Mouse (Mus musculus): ENCODE results near the gene Ccdc106. TPM values are rescaled to one million over a fixed set of nuclear protein-coding genes. Genes with fewer than 3 reads are reported as not detected.

The Ccdc106 gene
- not detected in 2 replicates for polyA plus RNA-seq (2012; ENCODE audit: insufficient read depth, insufficient read length, low replicate concordance, missing spikeins)

DNA sequence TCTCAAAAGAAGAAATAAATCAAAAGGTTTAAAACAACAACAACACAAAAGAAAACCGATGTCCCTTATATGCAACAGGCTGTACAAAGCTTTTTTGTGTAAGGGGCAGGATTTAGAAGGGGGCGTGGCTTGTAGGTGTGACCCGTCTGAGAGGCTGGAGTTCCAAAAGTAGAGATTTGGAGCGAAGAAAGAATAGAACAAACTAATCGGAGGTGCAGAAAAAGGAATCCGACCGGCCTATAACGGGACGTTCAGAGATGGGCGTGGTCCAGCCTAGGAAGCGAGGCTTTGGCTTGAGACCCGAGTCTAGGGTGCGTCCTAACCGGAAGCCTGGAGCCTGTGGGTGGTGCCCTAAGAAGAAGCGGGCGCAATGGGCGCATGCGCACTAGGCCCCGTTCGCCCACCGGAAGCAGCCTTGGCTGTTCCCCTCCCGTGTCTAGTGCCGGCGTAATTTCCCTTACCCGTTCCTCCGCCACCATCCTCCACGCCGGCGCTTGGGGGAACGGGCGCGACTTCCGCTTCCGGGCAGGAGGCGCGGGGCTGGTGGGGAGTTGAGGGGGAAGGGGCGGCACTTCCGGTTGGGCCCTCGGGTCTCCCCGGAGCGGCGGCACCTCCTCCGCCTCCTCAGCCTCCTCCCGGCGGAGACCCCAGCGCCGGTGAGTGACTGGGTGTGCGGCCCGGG is at the start of gene Ccdc106, which contains the start of gene Zfp865:
Ccdc106 (plus strand) TSS at position 554 of the 682 bp plus-strand sequence.
Zfp865 (plus strand) TSS at position 377 of the 682 bp plus-strand sequence.
- Histone ChIP-seq H3K4me3 (ENCODE audit: insufficient read depth, low read depth, low read length) (peak within 1 kb of the TSS; percentile 82), H3K4me1 (ENCODE audit: control insufficient read depth, insufficient read depth, low read length) (no peaks in the 10 kb centered on the region; the same call in 1 of the 2 replicates), H3K27ac (ENCODE audit: insufficient read depth, low read depth, low read length) (peak within 1 kb of the TSS; percentile 48; the same call in 1 of the 2 replicates)
- TF ChIP-seq POLR2A (IDR thresholded peaks at IDR 0.05; ENCODE audit: insufficient read depth, low read depth, low read length), result peak; percentile 43; the same call in 1 of the 2 replicates
- no peak for TF ChIP-seq CTCF (IDR thresholded peaks at IDR 0.05; ENCODE audit: insufficient read depth, low read depth, low read length)
- WGBS, result under 1% methylated on average over 47 of the region's 49 CpGs

DNA sequence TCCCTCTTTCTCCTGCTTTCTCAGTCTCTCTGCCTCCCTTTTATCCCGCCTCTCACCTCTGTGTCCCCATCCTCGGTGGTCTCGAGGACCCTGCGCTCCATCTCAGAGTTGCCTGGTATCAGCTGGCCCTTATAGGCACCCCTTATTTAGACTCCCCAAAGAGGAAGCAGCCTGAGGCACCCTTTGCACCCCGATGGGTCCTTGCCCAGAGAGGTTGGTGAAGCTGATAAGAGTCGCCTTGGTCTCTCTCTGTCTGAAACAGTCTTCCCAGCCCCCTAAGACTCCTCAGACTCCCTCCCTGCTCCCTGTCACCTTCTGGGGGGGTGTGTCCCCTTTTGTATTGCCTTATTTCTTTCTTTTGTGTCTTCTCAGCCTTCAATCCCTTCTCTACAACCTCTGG is 49.3 kb upstream of the Ccdc106 start, which contains the start of gene Sbk3:
Sbk3 (minus strand) TSS at position 101 of the 400 bp plus-strand sequence.
- no peak for TF ChIP-seq POLR2A (IDR thresholded peaks at IDR 0.05; ENCODE audit: insufficient read depth, low read depth, low read length)
- no peak for TF ChIP-seq CTCF (IDR thresholded peaks at IDR 0.05; ENCODE audit: insufficient read depth, low read depth, low read length)
- Histone ChIP-seq H3K27ac (ENCODE audit: insufficient read depth, low read depth, low read length) (no peak within 1 kb of the TSS), H3K4me1 (ENCODE audit: control insufficient read depth, insufficient read depth, low read length) (peaks cover 8% of the 10 kb centered on the region), H3K4me3 (ENCODE audit: insufficient read depth, low read depth, low read length) (no peak within 1 kb of the TSS)
- 37% methylated on average over 6 of the region's 6 CpGs for WGBS

DNA sequence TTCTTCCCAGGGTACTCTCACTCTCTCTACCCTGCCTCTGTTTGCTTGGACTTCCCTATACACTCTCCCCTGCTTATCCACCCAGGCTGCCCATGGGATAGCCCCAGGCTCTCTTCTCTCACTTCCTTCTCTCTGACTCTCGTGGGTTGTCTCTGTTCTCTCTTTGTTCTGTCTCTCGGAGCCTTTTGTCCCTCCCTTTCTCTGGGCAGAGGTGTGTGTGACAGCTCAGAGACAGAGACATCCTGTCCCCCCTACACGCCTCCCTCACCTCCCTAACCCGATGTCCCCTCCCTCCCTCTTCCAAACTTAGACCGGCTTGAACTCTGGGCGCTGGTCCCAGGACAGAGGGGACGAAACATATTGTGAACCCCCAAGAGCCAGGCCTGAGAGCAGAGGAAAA is 48.6 kb upstream of the Ccdc106 start:
- TF ChIP-seq CTCF (IDR thresholded peaks at IDR 0.05; ENCODE audit: insufficient read depth, low read depth, low read length) (no peak), POLR2A (IDR thresholded peaks at IDR 0.05; ENCODE audit: insufficient read depth, low read depth, low read length) (no peak)
- 41% methylated on average over 7 of the region's 7 CpGs for WGBS
- H3K4me1 ChIP-seq (ENCODE audit: control insufficient read depth, insufficient read depth, low read length), result peaks cover 8% of the 10 kb centered on the region
- no peak overlapping the region for H3K4me3 ChIP-seq (ENCODE audit: insufficient read depth, low read depth, low read length)
- no peak overlapping the region for H3K27ac ChIP-seq (ENCODE audit: insufficient read depth, low read depth, low read length)

DNA sequence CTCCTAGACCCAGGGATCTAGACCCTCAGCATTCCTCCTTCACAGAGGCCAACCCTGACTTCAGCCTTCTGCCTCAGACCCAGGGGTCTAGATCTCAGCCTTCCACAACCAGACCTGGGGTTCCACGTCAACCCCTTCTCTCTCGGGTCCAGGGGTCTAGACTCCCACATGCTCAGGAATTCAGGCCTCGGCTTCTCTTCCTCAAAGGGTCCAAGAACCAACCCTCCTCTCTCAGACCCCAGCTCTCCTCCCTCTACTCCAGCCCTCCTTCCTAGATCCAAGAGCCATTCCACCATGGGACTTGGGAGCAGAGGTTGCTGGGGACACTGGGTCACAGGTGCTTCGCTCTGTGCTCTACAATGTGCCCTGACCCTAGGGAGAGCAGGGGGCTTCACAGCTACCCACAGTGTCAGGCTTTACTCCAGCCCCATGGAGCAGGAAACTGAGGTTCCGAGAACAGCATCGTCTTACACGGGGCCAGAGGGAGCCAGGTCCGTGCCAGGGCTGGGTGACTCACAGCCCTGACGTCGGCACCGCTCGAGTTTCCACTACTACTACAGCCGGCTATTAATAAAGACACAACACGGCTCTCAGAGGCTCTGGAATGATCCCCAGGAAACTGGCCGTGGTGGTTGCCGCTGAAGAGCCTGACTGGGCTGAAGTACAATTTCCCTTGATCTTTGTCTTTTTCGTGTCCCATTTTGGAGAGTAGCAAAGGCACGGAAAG is 47.9 kb upstream of the Ccdc106 start:
- H3K27ac ChIP-seq (ENCODE audit: insufficient read depth, low read depth, low read length), result no peak overlapping the region

DNA sequence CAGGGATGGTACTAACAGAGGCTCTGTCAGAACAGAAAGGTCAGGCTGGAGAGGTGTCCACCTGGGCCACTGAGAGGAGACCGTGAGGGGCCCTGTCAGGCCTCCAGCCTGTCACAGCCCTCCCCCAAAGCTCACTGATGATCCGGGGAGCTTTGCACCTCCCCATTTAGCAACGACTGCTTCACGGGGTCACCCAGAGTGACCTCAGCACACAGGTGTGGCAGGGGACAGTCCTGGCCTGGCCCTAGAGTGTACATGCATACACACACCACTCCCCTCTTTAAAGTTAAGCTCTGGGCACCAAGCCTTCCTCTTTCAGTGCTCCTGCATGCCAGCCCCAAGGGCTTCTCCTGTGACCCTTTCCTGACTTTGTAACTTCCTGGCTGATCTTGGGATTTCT is 44.9 kb upstream of the Ccdc106 start:
- H3K4me1 ChIP-seq (ENCODE audit: control insufficient read depth, insufficient read depth, low read length), result peaks cover 8% of the 10 kb centered on the region
- 64% methylated on average over 4 of the region's 4 CpGs for WGBS
- no peak for TF ChIP-seq POLR2A (IDR thresholded peaks at IDR 0.05; ENCODE audit: insufficient read depth, low read depth, low read length)
- TF ChIP-seq CTCF (IDR thresholded peaks at IDR 0.05; ENCODE audit: insufficient read depth, low read depth, low read length), result no peak
- no peak overlapping the region for H3K27ac ChIP-seq (ENCODE audit: insufficient read depth, low read depth, low read length)
- H3K4me3 ChIP-seq (ENCODE audit: insufficient read depth, low read depth, low read length), result no peak overlapping the region

More for the DNA sequence above, 47.9 kb upstream of the Ccdc106 start:
- TF ChIP-seq CTCF (IDR thresholded peaks at IDR 0.05; ENCODE audit: insufficient read depth, low read depth, low read length) (no peak), POLR2A (IDR thresholded peaks at IDR 0.05; ENCODE audit: insufficient read depth, low read depth, low read length) (no peak)
- Histone ChIP-seq H3K4me3 (ENCODE audit: insufficient read depth, low read depth, low read length) (no peak overlapping the region), H3K4me1 (ENCODE audit: control insufficient read depth, insufficient read depth, low read length) (peaks cover 8% of the 10 kb centered on the region)
- WGBS, result 52% methylated on average over 18 of the region's 18 CpGs

DNA sequence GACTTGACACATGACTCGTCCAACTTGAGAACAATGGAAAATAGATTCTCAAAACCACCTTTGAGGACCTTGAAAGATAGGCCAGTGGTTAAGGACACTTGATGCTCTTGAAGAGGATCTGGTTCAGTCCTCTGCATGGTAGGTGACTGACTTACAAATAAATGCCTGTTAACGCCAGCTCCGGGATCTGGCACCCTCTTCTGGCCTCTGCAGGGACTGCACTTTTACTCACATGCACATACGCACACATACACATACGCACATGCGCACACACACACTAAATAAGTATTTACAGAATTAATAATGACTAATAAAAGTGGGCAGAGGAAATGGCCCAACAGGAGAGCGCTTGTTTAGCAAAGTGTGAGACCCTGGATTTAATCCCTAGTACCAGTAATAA is 43.5 kb upstream of the Ccdc106 start:
- Histone ChIP-seq H3K27ac (ENCODE audit: insufficient read depth, low read depth, low read length) (no peak overlapping the region), H3K4me3 (ENCODE audit: insufficient read depth, low read depth, low read length) (no peak overlapping the region), H3K4me1 (ENCODE audit: control insufficient read depth, insufficient read depth, low read length) (peaks cover 8% of the 10 kb centered on the region)
- no peak for TF ChIP-seq POLR2A (IDR thresholded peaks at IDR 0.05; ENCODE audit: insufficient read depth, low read depth, low read length)
- no peak for TF ChIP-seq CTCF (IDR thresholded peaks at IDR 0.05; ENCODE audit: insufficient read depth, low read depth, low read length)
- 97% methylated on average over 7 of the region's 7 CpGs for WGBS

DNA sequence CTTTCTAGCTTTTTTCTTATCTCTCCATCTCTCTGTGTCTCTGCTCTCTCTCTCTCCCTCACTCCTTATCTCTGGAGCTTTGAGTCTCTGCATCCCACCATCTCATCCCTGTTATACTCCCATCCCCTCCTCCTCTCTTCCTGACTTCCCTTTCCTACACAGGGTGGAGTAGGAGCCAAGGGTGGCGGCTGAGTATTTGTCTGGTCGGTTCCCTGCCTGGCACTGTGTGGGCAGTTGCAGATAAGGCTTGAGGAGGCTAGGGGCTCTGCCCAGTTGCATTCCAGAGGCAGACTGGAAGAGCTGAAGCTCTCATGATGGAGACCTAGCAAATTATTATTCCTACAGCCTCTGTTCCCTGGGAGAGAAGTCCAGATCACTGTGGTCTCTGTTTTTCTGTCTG is 32.1 kb upstream of the Ccdc106 start:
- TF ChIP-seq POLR2A (IDR thresholded peaks at IDR 0.05; ENCODE audit: insufficient read depth, low read depth, low read length) (no peak), CTCF (IDR thresholded peaks at IDR 0.05; ENCODE audit: insufficient read depth, low read depth, low read length) (no peak)
- WGBS, result 49% methylated on average over 2 of the region's 2 CpGs

DNA sequence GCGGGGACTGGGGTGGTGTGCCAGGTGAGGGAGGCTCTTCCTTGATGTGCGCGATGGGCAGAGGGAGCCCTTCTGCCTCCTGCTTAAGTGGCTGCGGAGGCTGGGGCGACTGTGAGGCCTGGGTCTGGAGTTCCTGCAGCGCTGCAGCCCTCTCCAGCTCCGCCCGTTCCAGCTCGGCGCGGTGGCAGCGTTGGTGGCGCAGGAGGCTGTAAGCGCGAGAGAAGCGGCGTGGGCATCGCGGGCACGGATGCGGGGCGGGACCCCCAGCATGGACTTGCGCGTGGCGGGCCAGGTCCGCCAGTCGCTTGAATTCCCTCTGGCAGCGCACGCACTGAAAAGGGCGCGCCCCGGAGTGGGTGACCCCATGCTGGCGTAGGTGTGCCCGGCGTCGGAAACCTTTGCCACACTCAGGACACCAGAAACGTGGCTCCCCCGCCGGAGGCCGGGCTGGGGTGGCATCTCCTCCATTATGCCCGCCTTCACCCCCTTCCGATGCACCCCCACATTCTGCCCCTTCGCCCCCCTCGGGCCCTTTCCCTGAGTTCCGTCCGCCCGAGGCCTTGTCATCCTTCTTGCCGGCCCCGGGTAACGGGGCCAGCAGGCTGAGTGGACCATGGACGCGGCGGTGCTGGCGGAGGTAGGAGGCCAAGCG is 26.9 kb upstream of the Ccdc106 start:
- WGBS, result 65% methylated on average over 55 of the region's 55 CpGs
- no peak overlapping the region for H3K4me3 ChIP-seq (ENCODE audit: insufficient read depth, low read depth, low read length)
- no peak overlapping the region for H3K27ac ChIP-seq (ENCODE audit: insufficient read depth, low read depth, low read length)
- TF ChIP-seq CTCF (IDR thresholded peaks at IDR 0.05; ENCODE audit: insufficient read depth, low read depth, low read length) (no peak), POLR2A (IDR thresholded peaks at IDR 0.05; ENCODE audit: insufficient read depth, low read depth, low read length) (no peak)
- peaks cover 28% of the 10 kb centered on the region for H3K4me1 ChIP-seq (ENCODE audit: control insufficient read depth, insufficient read depth, low read length)

More for the DNA sequence above, 32.1 kb upstream of the Ccdc106 start:
- Histone ChIP-seq H3K27ac (ENCODE audit: insufficient read depth, low read depth, low read length) (no peak overlapping the region), H3K4me1 (ENCODE audit: control insufficient read depth, insufficient read depth, low read length) (peaks cover 8% of the 10 kb centered on the region; the same call in 1 of the 2 replicates), H3K4me3 (ENCODE audit: insufficient read depth, low read depth, low read length) (no peak overlapping the region)
